Mouse (Mus musculus) stomach, embryonic 16.5 days (tissue): ENCODE data around the gene Socs7. TPM values are rescaled to one million over a fixed set of nuclear protein-coding genes. Genes with fewer than 3 reads are reported as not detected.

Experiments used
- ATAC-seq: fragments of 200-750 bp; cut with Nextera tagmentation; 2 replicates; pipeline ENCODE4 v1.8.0; 2017; ENCODE audit warnings: moderate number of reproducible peaks, moderate TSS enrichment; ENCODE audit not compliant: insufficient read depth, low FRiP score
- H3K27ac ChIP-seq: fragments of 300-500 bp; sonication (generic); 2 replicates; pipeline ENCODE4 v1.5.1; 2014; ENCODE audit warnings: low read length
- H3K27me3 ChIP-seq: fragments of 300-500 bp; sonication (generic); 2 replicates; pipeline ENCODE4 v1.6.1; 2014; ENCODE audit warnings: low read length, control low read depth, mixed read lengths; ENCODE audit not compliant: control insufficient read depth, insufficient read depth
- H3K36me3 ChIP-seq: fragments of 300-500 bp; sonication (generic); 2 replicates; pipeline ENCODE4 v1.6.1; 2014; ENCODE audit warnings: low read length; ENCODE audit not compliant: control insufficient read depth, insufficient read depth
- H3K4me1 ChIP-seq: fragments of 300-500 bp; sonication (generic); 2 replicates; pipeline ENCODE4 v1.6.1; 2014; ENCODE audit warnings: low read length, control low read depth, mixed read lengths; ENCODE audit not compliant: control insufficient read depth, insufficient read depth
- H3K4me2 ChIP-seq: fragments of 300-500 bp; sonication (generic); 2 replicates; pipeline ENCODE4 v1.6.1; 2014; ENCODE audit warnings: low read depth, low read length, mixed read lengths
- H3K4me3 ChIP-seq: fragments of 300-500 bp; sonication (generic); replicated peaks from 2 replicates; pipeline ENCODE4 v1.5.1; 2014; ENCODE audit warnings: mild to moderate bottlenecking, low read length
- H3K9ac ChIP-seq: fragments of 300-500 bp; sonication (generic); 2 replicates; pipeline ENCODE4 v1.6.1; 2014; ENCODE audit warnings: low read length
- H3K9me3 ChIP-seq: fragments of 300-500 bp; sonication (generic); replicated peaks from 2 replicates; pipeline ENCODE4 v1.6.1; 2016; ENCODE audit warnings: low read length, control low read depth; ENCODE audit not compliant: control insufficient read depth
- WGBS: fragments of 180-500 bp; shearing (Covaris S2); extraction: QIAGEN DNeasy Blood & Tissue Kit; methylation state at CpG from one replicate; pipeline ENCODE4 v1.1.7; 2014; 5-methylcytosine and 5-hydroxymethylcytosine counted together
- polyA plus RNA-seq: library from polyadenylated mRNA; unstranded; fragments of >200 nt; fragmentation: Nextera tagmentation; extraction: Ambion mirVana; gene quantifications from 2 replicates; pipeline ENCODE4 v1.2.1, GENCODE M21; 2015

Socs7 gene
- polyA plus RNA-seq, 1 experiment from 2014 or later, result 3.4 TPM

DNA sequence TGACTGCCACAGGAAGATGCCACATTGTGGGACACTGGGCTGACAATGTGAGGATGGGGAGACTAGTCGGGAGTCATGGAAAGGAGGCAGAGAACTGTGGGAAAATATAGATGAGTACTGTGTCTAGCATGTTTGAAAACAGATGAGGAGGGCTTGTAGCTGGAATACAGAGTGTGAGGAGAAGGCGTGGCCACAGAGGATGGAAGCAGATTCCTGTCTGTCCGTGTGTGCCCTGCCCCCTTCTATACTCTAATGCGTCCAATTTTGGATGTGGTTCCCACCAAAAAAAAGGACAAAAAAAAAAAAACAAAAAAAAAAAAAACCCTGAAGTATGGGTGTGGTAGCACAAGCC is 66.4 kb downstream of the Socs7 start:
- peak overlapping the region; percentile 62 for H3K27ac ChIP-seq
- peaks cover 30% of the 10 kb centered on the region for H3K4me1 ChIP-seq
- WGBS, result 40% methylated on average over 4 of the region's 4 CpGs
- H3K9me3 ChIP-seq, result no peaks in the 10 kb centered on the region
- H3K9ac ChIP-seq, result peak overlapping the region; percentile 26
- no peaks in the 10 kb centered on the region for H3K27me3 ChIP-seq
- no peaks in the 10 kb centered on the region for H3K36me3 ChIP-seq
- H3K4me2 ChIP-seq, result peak overlapping the region; percentile 71
- peak overlapping the region; percentile 41; the same call in 1 of the 2 replicates for H3K4me3 ChIP-seq
- ATAC-seq, result no peak

DNA sequence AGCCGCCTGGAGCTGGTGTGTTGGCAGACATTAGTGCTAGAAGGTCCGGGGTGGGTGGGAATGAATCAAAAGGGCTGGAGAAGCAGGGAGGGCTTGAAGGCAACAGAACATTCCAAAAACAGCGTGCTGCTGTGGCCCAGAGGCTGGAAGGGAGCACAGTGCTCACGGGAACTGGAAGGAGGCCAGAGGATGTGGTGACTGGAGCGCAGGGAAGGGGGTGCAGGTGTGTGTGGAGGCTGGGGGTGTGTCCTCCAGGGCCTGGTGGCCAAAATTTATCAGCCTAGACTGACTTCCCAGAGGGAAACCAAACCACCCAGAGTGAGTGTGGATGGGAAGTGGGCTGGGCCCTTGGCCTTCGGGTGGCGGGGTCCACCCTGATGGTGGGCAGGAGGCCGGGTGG is 67.3 kb downstream of the Socs7 start:
- ATAC-seq, result no peak
- 71% methylated on average over 8 of the region's 8 CpGs for WGBS
- H3K9ac ChIP-seq, result no peak overlapping the region
- no peaks in the 10 kb centered on the region for H3K36me3 ChIP-seq
- H3K4me3 ChIP-seq, result no peak overlapping the region
- no peak overlapping the region for H3K27ac ChIP-seq
- H3K4me2 ChIP-seq, result no peak overlapping the region
- no peaks in the 10 kb centered on the region for H3K9me3 ChIP-seq
- no peaks in the 10 kb centered on the region for H3K27me3 ChIP-seq
- peaks cover 22% of the 10 kb centered on the region for H3K4me1 ChIP-seq

DNA sequence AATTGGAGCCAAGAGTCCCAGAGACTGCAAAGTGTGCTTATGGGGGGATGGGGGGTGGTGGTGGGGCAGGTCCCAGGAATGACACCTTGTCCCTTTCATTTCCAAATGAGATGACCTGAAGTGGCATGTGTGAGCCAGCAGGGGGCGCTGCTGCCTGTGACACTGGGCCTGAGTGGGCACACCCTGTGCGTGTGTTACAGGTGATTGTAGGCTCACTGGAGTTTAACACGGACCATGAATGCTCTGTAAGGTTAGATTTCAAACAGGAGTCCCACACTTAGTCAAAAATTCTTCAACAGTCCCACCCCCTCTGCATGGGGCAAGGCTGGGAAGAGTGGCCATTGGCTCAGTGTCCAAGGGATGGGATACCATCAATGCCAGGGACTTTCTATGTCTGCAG is 69.7 kb downstream of the Socs7 start:
- Histone ChIP-seq H3K9ac (no peak overlapping the region), H3K27me3 (no peaks in the 10 kb centered on the region), H3K4me2 (no peak overlapping the region), H3K9me3 (no peaks in the 10 kb centered on the region), H3K4me3 (no peak overlapping the region), H3K36me3 (no peaks in the 10 kb centered on the region), H3K4me1 (peaks cover 40% of the 10 kb centered on the region), H3K27ac (no peak overlapping the region)
- 10% methylated on average over 3 of the region's 3 CpGs for WGBS
- ATAC-seq, result no peak

DNA sequence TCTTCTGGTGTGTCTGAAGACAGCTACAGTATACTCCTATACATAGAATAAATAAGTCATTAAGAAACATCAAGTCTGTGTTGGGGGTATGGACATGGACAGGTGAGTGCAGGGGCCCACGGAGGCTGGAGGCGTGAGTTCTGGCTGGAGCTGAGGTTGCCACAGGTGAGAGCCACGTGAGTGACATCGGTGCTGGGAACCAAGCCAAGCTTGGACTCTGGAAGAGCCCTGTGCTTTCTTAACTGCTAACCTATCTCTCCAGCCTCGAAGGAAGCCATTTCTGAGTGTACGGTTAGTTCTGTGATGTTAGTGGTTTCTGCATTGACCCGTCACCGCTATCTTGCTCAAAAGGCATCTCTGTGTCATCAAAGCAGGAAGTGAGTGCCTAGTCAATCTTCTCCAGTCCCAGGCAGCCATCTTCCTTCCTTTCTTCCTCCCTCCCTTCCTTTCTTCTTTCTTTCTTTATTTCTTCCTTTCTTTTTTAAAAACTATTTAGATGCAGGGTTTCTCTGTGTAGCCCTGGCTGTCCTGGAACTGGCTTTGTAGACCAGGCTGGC is 70.7 kb downstream of the Socs7 start:
- Histone ChIP-seq H3K9ac (no peak overlapping the region), H3K27me3 (no peaks in the 10 kb centered on the region), H3K4me2 (no peak overlapping the region), H3K36me3 (no peaks in the 10 kb centered on the region), H3K9me3 (no peaks in the 10 kb centered on the region), H3K4me1 (peaks cover 41% of the 10 kb centered on the region), H3K27ac (no peak overlapping the region), H3K4me3 (no peak overlapping the region)
- 72% methylated on average over 8 of the region's 8 CpGs for WGBS
- no peak for ATAC-seq

DNA sequence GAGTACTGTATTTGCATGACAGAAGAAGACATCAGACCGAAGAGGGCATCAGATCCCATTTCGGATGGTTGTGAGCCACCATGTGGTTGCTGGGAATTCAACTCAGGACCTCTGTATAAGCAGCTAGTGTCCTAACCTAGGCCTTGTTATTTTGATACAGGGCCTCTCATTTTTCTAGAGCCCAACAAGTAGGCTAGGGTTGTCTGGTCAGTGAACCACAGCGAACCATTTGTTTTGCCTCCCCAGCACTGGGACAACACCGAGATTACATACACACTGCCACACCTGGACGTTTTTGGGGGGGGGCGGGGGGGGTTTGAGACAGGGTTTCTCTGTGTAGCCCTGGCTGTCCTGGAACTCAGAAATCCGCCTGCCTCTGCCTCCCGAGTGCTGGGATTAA is 71.8 kb downstream of the Socs7 start:
- H3K4me3 ChIP-seq, result no peak overlapping the region
- no peak overlapping the region for H3K9ac ChIP-seq
- H3K4me2 ChIP-seq, result no peak overlapping the region
- no peak for ATAC-seq
- WGBS, result 73% methylated on average over 8 of the region's 8 CpGs
- H3K36me3 ChIP-seq, result no peaks in the 10 kb centered on the region
- H3K27ac ChIP-seq, result peak overlapping the region; percentile 96; the same call in 1 of the 2 replicates
- H3K4me1 ChIP-seq, result peaks cover 42% of the 10 kb centered on the region
- H3K27me3 ChIP-seq, result no peaks in the 10 kb centered on the region
- H3K9me3 ChIP-seq, result no peaks in the 10 kb centered on the region

DNA sequence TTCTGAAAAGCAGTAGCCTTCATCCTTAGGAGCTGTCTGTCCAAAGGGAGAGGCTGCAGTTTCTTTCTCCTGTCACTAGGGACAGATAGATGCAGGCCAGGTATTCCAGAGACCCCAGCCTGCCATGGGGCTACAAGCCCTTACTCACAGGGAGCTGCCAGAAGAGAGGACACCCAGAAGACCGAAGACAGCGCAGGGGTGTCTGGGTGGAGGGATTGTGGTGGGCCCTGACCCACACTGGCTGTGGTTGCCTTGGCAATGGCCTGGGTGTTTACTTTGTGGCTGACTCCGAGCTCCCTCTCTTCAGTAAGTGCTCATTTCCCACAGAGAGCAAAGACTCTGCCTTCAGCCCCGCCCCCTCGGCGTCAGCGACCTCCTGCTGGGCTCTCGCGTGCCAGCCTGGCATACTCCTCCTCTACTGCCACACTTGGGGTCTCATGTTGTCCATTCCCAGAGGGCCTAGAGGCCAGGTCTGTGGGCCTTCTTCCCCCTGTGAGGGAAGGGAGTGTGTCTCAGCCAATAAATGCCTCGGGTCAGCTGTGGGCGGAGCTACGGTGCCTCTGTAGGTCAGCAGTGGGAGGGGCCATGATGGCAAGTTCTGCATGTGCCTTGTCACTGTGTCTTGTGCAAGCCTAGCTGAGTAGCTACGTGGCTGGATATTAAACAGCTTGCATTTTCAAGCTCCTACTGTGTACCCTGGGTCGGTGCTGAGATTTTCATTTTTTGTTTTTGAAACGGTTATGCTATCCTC is 72.5 kb downstream of the Socs7 start:
- Histone ChIP-seq H3K9ac (peak overlapping the region; percentile 61), H3K27ac (peak overlapping the region; percentile 96), H3K36me3 (no peaks in the 10 kb centered on the region), H3K27me3 (no peaks in the 10 kb centered on the region), H3K4me2 (peak overlapping the region; percentile 49), H3K9me3 (no peaks in the 10 kb centered on the region), H3K4me1 (peaks cover 49% of the 10 kb centered on the region), H3K4me3 (peak overlapping the region; percentile 41)
- 2% methylated on average over 15 of the region's 15 CpGs for WGBS
- ATAC-seq, result peak; percentile 74

DNA sequence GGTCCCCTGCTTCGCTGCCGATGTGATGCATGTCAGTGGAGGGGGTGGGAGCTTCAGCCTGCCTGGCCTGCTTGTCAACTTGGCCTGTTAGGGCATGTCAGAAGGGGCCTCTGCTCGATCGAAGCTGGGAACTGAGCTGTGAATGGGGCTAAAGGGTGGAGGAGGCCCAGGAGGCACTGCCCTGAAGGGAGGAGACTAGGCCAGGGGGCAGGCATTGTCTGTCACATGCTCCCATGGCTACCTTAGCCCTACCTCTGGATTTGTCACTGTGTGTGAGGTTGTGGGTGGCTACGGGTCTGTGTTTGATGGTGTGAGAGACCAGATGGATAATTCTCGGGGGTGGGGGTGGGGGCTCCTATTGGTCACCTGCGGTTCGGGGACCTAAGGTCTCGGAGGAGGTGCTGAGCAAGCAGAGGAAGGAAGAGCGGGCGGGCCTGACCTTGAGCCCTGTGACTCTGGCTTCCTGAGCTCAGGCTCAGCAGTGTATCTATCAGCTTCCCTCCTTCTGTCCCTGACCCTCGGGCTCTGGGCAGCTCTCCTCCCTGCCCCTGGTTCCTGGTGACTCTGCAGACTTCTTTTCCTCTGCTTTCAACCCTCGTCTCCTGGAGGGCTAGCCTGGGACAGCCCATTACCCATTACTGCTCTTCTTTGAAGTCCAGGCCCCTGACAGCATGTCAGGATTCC is 73.6 kb downstream of the Socs7 start:
- ATAC-seq, result peak; percentile 68
- Histone ChIP-seq H3K36me3 (no peaks in the 10 kb centered on the region), H3K4me2 (peak overlapping the region; percentile 49), H3K4me3 (peak overlapping the region; percentile 16), H3K4me1 (peaks cover 55% of the 10 kb centered on the region), H3K9me3 (no peaks in the 10 kb centered on the region), H3K27me3 (no peaks in the 10 kb centered on the region), H3K9ac (peak overlapping the region; percentile 57), H3K27ac (peak overlapping the region; percentile 96)
- WGBS, result 40% methylated on average over 13 of the region's 13 CpGs

DNA sequence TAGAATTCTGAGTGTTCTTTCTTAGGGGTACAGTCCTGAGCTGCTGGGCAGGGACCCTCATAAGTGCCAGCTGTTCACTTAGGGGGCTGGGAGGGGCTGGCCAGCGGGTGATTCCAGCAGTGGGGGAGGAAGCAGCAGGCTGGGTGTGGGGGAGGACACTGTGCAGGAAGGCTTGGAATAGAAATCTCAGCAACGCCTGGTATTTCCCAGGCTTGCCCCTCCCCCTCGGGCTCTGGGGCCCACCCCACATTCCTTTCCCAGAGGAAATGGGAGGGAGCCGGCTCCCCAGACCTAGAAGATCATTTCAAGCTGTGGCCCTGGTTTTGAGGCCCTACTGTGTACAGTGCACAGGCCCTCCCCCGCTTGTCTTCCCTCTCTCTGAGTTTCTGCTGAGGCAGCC is 75.4 kb downstream of the Socs7 start:
- Histone ChIP-seq H3K36me3 (no peaks in the 10 kb centered on the region), H3K4me2 (no peak overlapping the region), H3K9me3 (no peaks in the 10 kb centered on the region), H3K9ac (peak overlapping the region; percentile 54), H3K27me3 (no peaks in the 10 kb centered on the region), H3K4me1 (peaks cover 73% of the 10 kb centered on the region), H3K27ac (peak overlapping the region; percentile 96), H3K4me3 (no peak overlapping the region)
- peak; percentile 35 for ATAC-seq
- 11% methylated on average over 5 of the region's 5 CpGs for WGBS

DNA sequence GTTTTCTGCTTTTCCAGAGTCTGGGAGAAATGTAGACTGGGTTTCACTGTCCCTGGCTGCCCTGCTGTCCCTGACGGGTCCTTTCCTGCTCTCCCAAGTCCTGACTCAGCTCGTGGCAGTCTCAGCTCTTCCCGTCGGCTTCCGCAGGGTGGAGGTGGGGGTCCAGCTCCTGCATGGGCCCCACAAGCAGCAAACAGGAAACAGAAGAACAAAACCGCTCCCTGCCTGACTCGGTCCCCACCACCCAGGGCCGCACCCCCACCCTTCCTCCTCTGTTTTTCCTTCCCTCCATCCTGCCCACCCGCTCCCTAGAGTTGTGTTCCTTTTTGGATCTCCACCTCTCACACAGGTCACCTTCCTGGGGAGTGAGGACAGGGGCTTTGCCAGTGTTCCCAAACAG is 76.5 kb downstream of the Socs7 start:
- Histone ChIP-seq H3K4me1 (peaks cover 79% of the 10 kb centered on the region), H3K4me2 (no peak overlapping the region), H3K4me3 (no peak overlapping the region), H3K9ac (peak overlapping the region; percentile 47; the same call in 1 of the 2 replicates), H3K27ac (peak overlapping the region; percentile 96), H3K9me3 (no peaks in the 10 kb centered on the region), H3K36me3 (no peaks in the 10 kb centered on the region), H3K27me3 (no peaks in the 10 kb centered on the region)
- 37% methylated on average over 9 of the region's 9 CpGs for WGBS
- no peak for ATAC-seq
